Mouse (Mus musculus): ENCODE results near the gene Ddo. TPM values are rescaled to one million over a fixed set of nuclear protein-coding genes. Genes with fewer than 3 reads are reported as not detected.

Ddo gene
- not detected in 2 replicates for polyA plus RNA-seq (2011; ENCODE audit: insufficient read length, low read depth, missing spikeins)

- no peak within 1 kb of the TSS for H3K27ac ChIP-seq (ENCODE audit: insufficient read depth, low read length)
- H3K4me1 ChIP-seq (ENCODE audit: control insufficient read depth, insufficient read depth, low read length), result 0 out of 2 replicates have a peak, but pooled peaks cover 3% of the 10 kb centered on the region
- TF ChIP-seq POLR2A (IDR thresholded peaks at IDR 0.05; ENCODE audit: low read depth, low read length), result no peak
- TF ChIP-seq CTCF (IDR thresholded peaks at IDR 0.05; ENCODE audit: borderline replicate concordance, insufficient read depth, low read length), result no peak
- H3K4me3 ChIP-seq (ENCODE audit: insufficient read depth, low read length), result no peak within 1 kb of the TSS
Observed at GRCm38 (mm10) chr10:40629656-40630311, at the start of gene Ddo. Ddo (plus strand) TSS chr10:40630011.

- Histone ChIP-seq H3K4me1 (ENCODE audit: control insufficient read depth, insufficient read depth, low read length) (no peaks in the 10 kb centered on the region), H3K4me3 (ENCODE audit: insufficient read depth, low read length) (no peak overlapping the region), H3K27ac (ENCODE audit: insufficient read depth, low read length) (no peak overlapping the region)
- TF ChIP-seq POLR2A (IDR thresholded peaks at IDR 0.05; ENCODE audit: low read depth, low read length) (no peak), CTCF (IDR thresholded peaks at IDR 0.05; ENCODE audit: borderline replicate concordance, insufficient read depth, low read length) (no peak)
Observed at GRCm38 (mm10) chr10:40583584-40584255, 46.1 kb upstream of the Ddo start.

GRCm38 (mm10) chr10:40592186-40592585 is 37.6 kb upstream of the Ddo start:
- Histone ChIP-seq H3K4me1 (ENCODE audit: control insufficient read depth, insufficient read depth, low read length) (no peaks in the 10 kb centered on the region), H3K27ac (ENCODE audit: insufficient read depth, low read length) (no peak overlapping the region), H3K4me3 (ENCODE audit: insufficient read depth, low read length) (no peak overlapping the region)
- TF ChIP-seq CTCF (IDR thresholded peaks at IDR 0.05; ENCODE audit: borderline replicate concordance, insufficient read depth, low read length) (no peak), POLR2A (IDR thresholded peaks at IDR 0.05; ENCODE audit: low read depth, low read length) (no peak)

- H3K4me3 ChIP-seq (ENCODE audit: insufficient read depth, low read length), result no peak overlapping the region
- no peak for TF ChIP-seq CTCF (IDR thresholded peaks at IDR 0.05; ENCODE audit: borderline replicate concordance, insufficient read depth, low read length)
- TF ChIP-seq POLR2A (IDR thresholded peaks at IDR 0.05; ENCODE audit: low read depth, low read length), result no peak
- no peaks in the 10 kb centered on the region for H3K4me1 ChIP-seq (ENCODE audit: control insufficient read depth, insufficient read depth, low read length)
- peak overlapping the region; percentile 29; the same call in 1 of the 2 replicates for H3K27ac ChIP-seq (ENCODE audit: insufficient read depth, low read length)
Observed at GRCm38 (mm10) chr10:40597177-40597576, 32.6 kb upstream of the Ddo start.

- Histone ChIP-seq H3K4me3 (ENCODE audit: insufficient read depth, low read length) (no peak overlapping the region), H3K27ac (ENCODE audit: insufficient read depth, low read length) (no peak overlapping the region), H3K4me1 (ENCODE audit: control insufficient read depth, insufficient read depth, low read length) (no peaks in the 10 kb centered on the region)
- TF ChIP-seq CTCF (IDR thresholded peaks at IDR 0.05; ENCODE audit: borderline replicate concordance, insufficient read depth, low read length), result no peak
- TF ChIP-seq POLR2A (IDR thresholded peaks at IDR 0.05; ENCODE audit: low read depth, low read length), result no peak
Observed at GRCm38 (mm10) chr10:40604706-40605394, 25.0 kb upstream of the Ddo start.

GRCm38 (mm10) chr10:40617973-40618372 is 11.8 kb upstream of the Ddo start:
- no peak overlapping the region for H3K4me3 ChIP-seq (ENCODE audit: insufficient read depth, low read length)
- no peak overlapping the region for H3K27ac ChIP-seq (ENCODE audit: insufficient read depth, low read length)
- TF ChIP-seq POLR2A (IDR thresholded peaks at IDR 0.05; ENCODE audit: low read depth, low read length) (no peak), CTCF (IDR thresholded peaks at IDR 0.05; ENCODE audit: borderline replicate concordance, insufficient read depth, low read length) (no peak)
- no peaks in the 10 kb centered on the region for H3K4me1 ChIP-seq (ENCODE audit: control insufficient read depth, insufficient read depth, low read length)

- H3K4me3 ChIP-seq (ENCODE audit: insufficient read depth, low read length), result no peak overlapping the region
- TF ChIP-seq POLR2A (IDR thresholded peaks at IDR 0.05; ENCODE audit: low read depth, low read length) (no peak), CTCF (IDR thresholded peaks at IDR 0.05; ENCODE audit: borderline replicate concordance, insufficient read depth, low read length) (no peak)
- no peaks in the 10 kb centered on the region for H3K4me1 ChIP-seq (ENCODE audit: control insufficient read depth, insufficient read depth, low read length)
- no peak overlapping the region for H3K27ac ChIP-seq (ENCODE audit: insufficient read depth, low read length)
Observed at GRCm38 (mm10) chr10:40619760-40620159, 10.1 kb upstream of the Ddo start.

- Histone ChIP-seq H3K4me3 (ENCODE audit: insufficient read depth, low read length) (no peak overlapping the region), H3K4me1 (ENCODE audit: control insufficient read depth, insufficient read depth, low read length) (0 out of 2 replicates have a peak, but pooled peaks cover 3% of the 10 kb centered on the region), H3K27ac (ENCODE audit: insufficient read depth, low read length) (no peak overlapping the region)
- peak; percentile 52; the same call in 1 of the 2 replicates for TF ChIP-seq CTCF (IDR thresholded peaks at IDR 0.05; ENCODE audit: borderline replicate concordance, insufficient read depth, low read length)
- TF ChIP-seq POLR2A (IDR thresholded peaks at IDR 0.05; ENCODE audit: low read depth, low read length), result no peak
Observed at GRCm38 (mm10) chr10:40629140-40629539, 671 bp upstream of the Ddo start.

- 0 out of 2 replicates have a peak, but pooled peaks cover 3% of the 10 kb centered on the region for H3K4me1 ChIP-seq (ENCODE audit: control insufficient read depth, insufficient read depth, low read length)
- H3K4me3 ChIP-seq (ENCODE audit: insufficient read depth, low read length), result no peak overlapping the region
- H3K27ac ChIP-seq (ENCODE audit: insufficient read depth, low read length), result no peak overlapping the region
- TF ChIP-seq POLR2A (IDR thresholded peaks at IDR 0.05; ENCODE audit: low read depth, low read length) (no peak), CTCF (IDR thresholded peaks at IDR 0.05; ENCODE audit: borderline replicate concordance, insufficient read depth, low read length) (no peak)
Observed at GRCm38 (mm10) chr10:40630457-40630856, 646 bp downstream of the Ddo start.

Data from embryonic fibroblast, embryonic 13.5 days (primary cell).